Mouse (Mus musculus): ENCODE results near the gene Dcdc2a. TPM values are rescaled to one million over a fixed set of nuclear protein-coding genes. Genes with fewer than 3 reads are reported as not detected.
A peak's percentile ranks its signal among the peaks of the same experiment; 100 is the strongest.

Dcdc2a gene
- polyA plus RNA-seq, 1 experiment from 2014 or later: 0.24 TPM

- no peaks in the 10 kb centered on the region for H3K27me3 ChIP-seq (ENCODE audit: control insufficient read depth, insufficient read depth, low read length)
- no peak overlapping the region for H3K4me3 ChIP-seq (ENCODE audit: low read depth, low read length)
- H3K36me3 ChIP-seq (ENCODE audit: control insufficient read depth, insufficient read depth, low read length): no peaks in the 10 kb centered on the region
- peak; percentile 13 for DNase-seq (ENCODE audit: low spot score)
- H3K4me2 ChIP-seq (replicated peaks; ENCODE audit: low read depth): no peak overlapping the region
- H3K27ac ChIP-seq (replicated peaks): no peak overlapping the region
- no peaks in the 10 kb centered on the region for H3K9me3 ChIP-seq (ENCODE audit: control insufficient read depth, low read length)
- H3K9ac ChIP-seq (ENCODE audit: low read length): no peak overlapping the region
- 65% methylated on average over 4 of the region's 4 CpGs for WGBS
- no peak for TF ChIP-seq EP300 (optimal IDR thresholded peaks at IDR 0.05)
- no peak for TF ChIP-seq CTCF (IDR thresholded peaks at IDR 0.05; ENCODE audit: low read depth)
- no peak for ATAC-seq (ENCODE audit: low FRiP score, low TSS enrichment)
- H3K4me1 ChIP-seq (replicated peaks; ENCODE audit: control insufficient read depth, insufficient read depth): 0 out of 2 replicates have a peak, but pooled peaks cover 4% of the 10 kb centered on the region
Observed at GRCm38 (mm10) chr13:25022386-25022785, 33.4 kb upstream of the Dcdc2a start.

GRCm38 (mm10) chr13:25023129-25023528 lies 32.7 kb upstream of the Dcdc2a start:
- H3K4me3 ChIP-seq (ENCODE audit: low read depth, low read length): no peak overlapping the region
- H3K9me3 ChIP-seq (ENCODE audit: control insufficient read depth, low read length): no peaks in the 10 kb centered on the region
- H3K36me3 ChIP-seq (ENCODE audit: control insufficient read depth, insufficient read depth, low read length): no peaks in the 10 kb centered on the region
- H3K4me2 ChIP-seq (replicated peaks; ENCODE audit: low read depth): no peak overlapping the region
- DNase-seq (ENCODE audit: low spot score) (no peak), ATAC-seq (ENCODE audit: low FRiP score, low TSS enrichment) (no peak)
- no peak overlapping the region for H3K9ac ChIP-seq (ENCODE audit: low read length)
- 72% methylated on average over 3 of the region's 3 CpGs for WGBS
- TF ChIP-seq EP300 (optimal IDR thresholded peaks at IDR 0.05) (no peak), CTCF (IDR thresholded peaks at IDR 0.05; ENCODE audit: low read depth) (no peak)
- H3K27ac ChIP-seq (replicated peaks): no peak overlapping the region
- no peaks in the 10 kb centered on the region for H3K27me3 ChIP-seq (ENCODE audit: control insufficient read depth, insufficient read depth, low read length)
- H3K4me1 ChIP-seq (replicated peaks; ENCODE audit: control insufficient read depth, insufficient read depth): 0 out of 2 replicates have a peak, but pooled peaks cover 4% of the 10 kb centered on the region

- Histone ChIP-seq H3K27ac (replicated peaks) (no peak overlapping the region), H3K9me3 (ENCODE audit: control insufficient read depth, low read length) (no peaks in the 10 kb centered on the region), H3K4me3 (ENCODE audit: low read depth, low read length) (no peak overlapping the region), H3K36me3 (ENCODE audit: control insufficient read depth, insufficient read depth, low read length) (no peaks in the 10 kb centered on the region), H3K27me3 (ENCODE audit: control insufficient read depth, insufficient read depth, low read length) (no peaks in the 10 kb centered on the region), H3K9ac (ENCODE audit: low read length) (no peak overlapping the region), H3K4me1 (replicated peaks; ENCODE audit: control insufficient read depth, insufficient read depth) (no peaks in the 10 kb centered on the region), H3K4me2 (replicated peaks; ENCODE audit: low read depth) (no peak overlapping the region)
- ATAC-seq (ENCODE audit: low FRiP score, low TSS enrichment) (no peak), DNase-seq (ENCODE audit: low spot score) (peak; percentile 51)
- no peak for TF ChIP-seq EP300 (optimal IDR thresholded peaks at IDR 0.05)
- TF ChIP-seq CTCF (IDR thresholded peaks at IDR 0.05; ENCODE audit: low read depth): peak; percentile 68
- WGBS: 24% methylated on average over 2 of the region's 2 CpGs
Observed at GRCm38 (mm10) chr13:25024655-25025054, 31.1 kb upstream of the Dcdc2a start.

GRCm38 (mm10) chr13:25026409-25027113 lies 29.2 kb upstream of the Dcdc2a start:
- Histone ChIP-seq H3K4me2 (replicated peaks; ENCODE audit: low read depth) (no peak overlapping the region), H3K27me3 (ENCODE audit: control insufficient read depth, insufficient read depth, low read length) (no peaks in the 10 kb centered on the region), H3K9ac (ENCODE audit: low read length) (no peak overlapping the region), H3K4me3 (ENCODE audit: low read depth, low read length) (no peak overlapping the region), H3K9me3 (ENCODE audit: control insufficient read depth, low read length) (no peaks in the 10 kb centered on the region), H3K36me3 (ENCODE audit: control insufficient read depth, insufficient read depth, low read length) (no peaks in the 10 kb centered on the region), H3K27ac (replicated peaks) (no peak overlapping the region), H3K4me1 (replicated peaks; ENCODE audit: control insufficient read depth, insufficient read depth) (no peaks in the 10 kb centered on the region)
- DNase-seq (ENCODE audit: low spot score) (no peak), ATAC-seq (ENCODE audit: low FRiP score, low TSS enrichment) (no peak)
- WGBS: 71% methylated on average over 6 of the region's 6 CpGs
- TF ChIP-seq EP300 (optimal IDR thresholded peaks at IDR 0.05) (no peak), CTCF (IDR thresholded peaks at IDR 0.05; ENCODE audit: low read depth) (no peak)

- no peaks in the 10 kb centered on the region for H3K9me3 ChIP-seq (ENCODE audit: control insufficient read depth, low read length)
- no peak overlapping the region for H3K27ac ChIP-seq (replicated peaks)
- H3K9ac ChIP-seq (ENCODE audit: low read length): no peak overlapping the region
- H3K4me3 ChIP-seq (ENCODE audit: low read depth, low read length): no peak overlapping the region
- TF ChIP-seq EP300 (optimal IDR thresholded peaks at IDR 0.05) (no peak), CTCF (IDR thresholded peaks at IDR 0.05; ENCODE audit: low read depth) (peak; percentile 14; the same call in 1 of the 2 replicates)
- DNase-seq (ENCODE audit: low spot score) (no peak), ATAC-seq (ENCODE audit: low FRiP score, low TSS enrichment) (no peak)
- H3K36me3 ChIP-seq (ENCODE audit: control insufficient read depth, insufficient read depth, low read length): no peaks in the 10 kb centered on the region
- WGBS: 91% methylated on average over 3 of the region's 3 CpGs
- no peaks in the 10 kb centered on the region for H3K27me3 ChIP-seq (ENCODE audit: control insufficient read depth, insufficient read depth, low read length)
- H3K4me2 ChIP-seq (replicated peaks; ENCODE audit: low read depth): no peak overlapping the region
- no peaks in the 10 kb centered on the region for H3K4me1 ChIP-seq (replicated peaks; ENCODE audit: control insufficient read depth, insufficient read depth)
Observed at GRCm38 (mm10) chr13:25027114-25027425, 28.7 kb upstream of the Dcdc2a start.

GRCm38 (mm10) chr13:25039488-25039887 lies 16.3 kb upstream of the Dcdc2a start:
- Histone ChIP-seq H3K27me3 (ENCODE audit: control insufficient read depth, insufficient read depth, low read length) (no peaks in the 10 kb centered on the region), H3K9me3 (ENCODE audit: control insufficient read depth, low read length) (no peaks in the 10 kb centered on the region), H3K4me1 (replicated peaks; ENCODE audit: control insufficient read depth, insufficient read depth) (no peaks in the 10 kb centered on the region), H3K4me3 (ENCODE audit: low read depth, low read length) (no peak overlapping the region), H3K36me3 (ENCODE audit: control insufficient read depth, insufficient read depth, low read length) (no peaks in the 10 kb centered on the region), H3K4me2 (replicated peaks; ENCODE audit: low read depth) (no peak overlapping the region), H3K9ac (ENCODE audit: low read length) (no peak overlapping the region), H3K27ac (replicated peaks) (no peak overlapping the region)
- DNase-seq (ENCODE audit: low spot score): no peak
- no peak for ATAC-seq (ENCODE audit: low FRiP score, low TSS enrichment)
- WGBS: 77% methylated on average over 2 of the region's 2 CpGs
- TF ChIP-seq EP300 (optimal IDR thresholded peaks at IDR 0.05) (no peak), CTCF (IDR thresholded peaks at IDR 0.05; ENCODE audit: low read depth) (no peak)

Data from stomach, postnatal 0 days (tissue).